Mouse (Mus musculus) bone marrow macrophage, adult 2 months (primary cell): Measurements from ENCODE around the gene Aven. TPM values are rescaled to one million over a fixed set of nuclear protein-coding genes. Genes with fewer than 3 reads are reported as not detected.

Experiments used
- H3K27ac ChIP-seq: 2 replicates; pipeline ENCODE4 v1.5.1; 2012; ENCODE audit warnings: low read depth, low read length; ENCODE audit not compliant: insufficient read depth
- H3K4me1 ChIP-seq: 2 replicates; pipeline ENCODE4 v1.6.1; 2012; ENCODE audit warnings: low read length; ENCODE audit not compliant: control insufficient read depth, insufficient read depth
- H3K4me3 ChIP-seq: 2 replicates; pipeline ENCODE4 v1.5.1; 2012; ENCODE audit warnings: mild to moderate bottlenecking, low read length, moderate library complexity; ENCODE audit not compliant: insufficient read depth
- CTCF ChIP-seq: IDR thresholded peaks from 2 replicates; pipeline ENCODE4 v1.5.1; 2012; ENCODE audit warnings: low read depth, mild to moderate bottlenecking, low read length, moderate library complexity
- POLR2A ChIP-seq: IDR thresholded peaks from 2 replicates; pipeline ENCODE4 v1.6.1; 2012; ENCODE audit warnings: mild to moderate bottlenecking, low read depth, low read length, borderline replicate concordance
- polyA plus RNA-seq: library from polyadenylated mRNA; stranded (reverse); fragments of >200 nt; gene quantifications from 2 replicates; pipeline ENCODE4 v1.2.4, GENCODE M21; 2012; ENCODE audit not compliant: missing spikeins, insufficient read depth, insufficient read length

Aven gene
- polyA plus RNA-seq, 1 experiment = 8.9 TPM

- TF ChIP-seq POLR2A (no peak), CTCF (no peak)
- Histone ChIP-seq H3K4me3 (no peak overlapping the region), H3K4me1 (no peaks in the 10 kb centered on the region), H3K27ac (no peak overlapping the region)
These were observed 139.8 kb downstream of the Aven start for GRCm38 (mm10) chr2:112632536-112632935.

GRCm38 (mm10) chr2:112637206-112637605, 144.4 kb downstream of the Aven start:
- no peak for TF ChIP-seq CTCF
- TF ChIP-seq POLR2A = no peak
- Histone ChIP-seq H3K4me1 (no peaks in the 10 kb centered on the region), H3K27ac (no peak overlapping the region), H3K4me3 (no peak overlapping the region)

- TF ChIP-seq POLR2A (no peak), CTCF (no peak)
- Histone ChIP-seq H3K4me3 (no peak overlapping the region), H3K4me1 (no peaks in the 10 kb centered on the region), H3K27ac (no peak overlapping the region)
These were observed 161.1 kb downstream of the Aven start for GRCm38 (mm10) chr2:112653836-112654235.

- no peak for TF ChIP-seq CTCF
- no peak for TF ChIP-seq POLR2A
- H3K4me1 ChIP-seq = no peaks in the 10 kb centered on the region
- no peak overlapping the region for H3K27ac ChIP-seq
- H3K4me3 ChIP-seq = no peak overlapping the region
These were observed 163.4 kb downstream of the Aven start for GRCm38 (mm10) chr2:112656131-112656530.

- H3K27ac ChIP-seq = no peak overlapping the region
- H3K4me1 ChIP-seq = no peaks in the 10 kb centered on the region
- TF ChIP-seq POLR2A (no peak), CTCF (no peak)
- no peak overlapping the region for H3K4me3 ChIP-seq
These were observed 176.7 kb downstream of the Aven start for GRCm38 (mm10) chr2:112669461-112669860.

GRCm38 (mm10) chr2:112676175-112676574, 183.4 kb downstream of the Aven start:
- H3K4me3 ChIP-seq = no peak overlapping the region
- H3K4me1 ChIP-seq = no peaks in the 10 kb centered on the region
- no peak overlapping the region for H3K27ac ChIP-seq
- TF ChIP-seq CTCF (no peak), POLR2A (no peak)

GRCm38 (mm10) chr2:112676721-112677120, 184.0 kb downstream of the Aven start:
- no peak overlapping the region for H3K4me3 ChIP-seq
- no peaks in the 10 kb centered on the region for H3K4me1 ChIP-seq
- no peak for TF ChIP-seq POLR2A
- no peak for TF ChIP-seq CTCF
- H3K27ac ChIP-seq = no peak overlapping the region

GRCm38 (mm10) chr2:112677246-112677645, 184.5 kb downstream of the Aven start:
- H3K27ac ChIP-seq = no peak overlapping the region
- TF ChIP-seq POLR2A = no peak
- TF ChIP-seq CTCF = no peak

GRCm38 (mm10) chr2:112681817-112682216, 189.1 kb downstream of the Aven start:
- TF ChIP-seq CTCF (no peak), POLR2A (no peak)
- no peaks in the 10 kb centered on the region for H3K4me1 ChIP-seq
- no peak overlapping the region for H3K27ac ChIP-seq
- H3K4me3 ChIP-seq = no peak overlapping the region

More at GRCm38 (mm10) chr2:112677246-112677645, 184.5 kb downstream of the Aven start:
- no peaks in the 10 kb centered on the region for H3K4me1 ChIP-seq
- no peak overlapping the region for H3K4me3 ChIP-seq

Other genes starting within 250 kb of the Aven start
- not detected in 2 replicates for gene Nutm1, start 233.7 kb upstream of the Aven start, polyA plus RNA-seq
- 52.6 and 58.5 TPM in 2 replicates for gene Nop10, start 231.0 kb upstream of the Aven start, polyA plus RNA-seq
- 101 and 110 TPM in 2 replicates for gene Slc12a6, start 227.1 kb upstream of the Aven start, polyA plus RNA-seq
- not detected in 2 replicates for gene Gm21985, start 226.7 kb upstream of the Aven start, polyA plus RNA-seq
- 49.9 and 58.9 TPM in 2 replicates for gene Emc4, start 124.9 kb upstream of the Aven start, polyA plus RNA-seq
- 21.9 and 25.2 TPM in 2 replicates for gene Katnbl1, start 113.8 kb upstream of the Aven start, polyA plus RNA-seq
- 20.9 and 21.8 TPM in 2 replicates for gene Emc7, start 38.0 kb upstream of the Aven start, polyA plus RNA-seq
- gene Chrm5, start 12.2 kb upstream of the Aven start, polyA plus RNA-seq = not detected in 2 replicates